Mouse (Mus musculus) forebrain, embryonic 11.5 days (tissue): ENCODE results near the gene Casp3. TPM values are rescaled to one million over a fixed set of nuclear protein-coding genes. Genes with fewer than 3 reads are reported as not detected.
"Not testable (repeated sequence)": the region's sequence is repeated elsewhere in the genome, so short reads cannot be mapped to it uniquely, and the experiment has no call there.

Experiments
- ATAC-seq: fragments of 200-750 bp; cut with Nextera tagmentation; replicated peaks from 2 replicates; pipeline ENCODE4 v1.8.0; 2017; ENCODE audit warnings: moderate TSS enrichment; ENCODE audit not compliant: low FRiP score
- DNase-seq: peaks from one replicate; pipeline ENCODE4 v3.0.0-alpha.2; 2017; ENCODE audit warnings: low spot score
- H3K27ac ChIP-seq: fragments of 300-500 bp; sonication (generic); 2 replicates; pipeline ENCODE4 v1.5.1; 2014; ENCODE audit warnings: low read depth, low read length
- H3K27me3 ChIP-seq: fragments of 300-500 bp; sonication (generic); 2 replicates; pipeline ENCODE4 v1.6.1; 2014; ENCODE audit warnings: mild to moderate bottlenecking, low read length, mixed read lengths; ENCODE audit not compliant: control insufficient read depth, insufficient read depth
- H3K36me3 ChIP-seq: fragments of 300-500 bp; sonication (generic); 2 replicates; pipeline ENCODE4 v1.6.1; 2014; ENCODE audit warnings: mild to moderate bottlenecking, low read length, moderate library complexity, mixed read lengths; ENCODE audit not compliant: control insufficient read depth, insufficient read depth
- H3K4me1 ChIP-seq: fragments of 300-500 bp; sonication (generic); replicated peaks from 2 replicates; pipeline ENCODE4 v1.6.1; 2014; ENCODE audit warnings: low read length, mixed read lengths; ENCODE audit not compliant: control insufficient read depth, insufficient read depth
- H3K4me2 ChIP-seq: fragments of 300-500 bp; sonication (generic); 2 replicates; pipeline ENCODE4 v1.6.1; 2014; ENCODE audit warnings: low read depth, mild to moderate bottlenecking, low read length, moderate library complexity, mixed read lengths; ENCODE audit not compliant: severe bottlenecking
- H3K4me3 ChIP-seq: fragments of 300-500 bp; sonication (generic); 2 replicates; pipeline ENCODE4 v1.5.1; 2014; ENCODE audit warnings: low read depth, low read length
- H3K9ac ChIP-seq: fragments of 300-500 bp; sonication (generic); 2 replicates; pipeline ENCODE4 v1.6.1; 2014; ENCODE audit warnings: low read length
- H3K9me3 ChIP-seq: fragments of 300-500 bp; sonication (generic); 2 replicates; pipeline ENCODE4 v1.6.1; 2016; ENCODE audit warnings: low read length, mixed read lengths; ENCODE audit not compliant: control insufficient read depth
- WGBS: fragments of 180-500 bp; shearing (Covaris S2); extraction: QIAGEN DNeasy Blood & Tissue Kit; methylation state at CpG from one replicate; pipeline ENCODE4 v1.1.7; 2014; 5-methylcytosine and 5-hydroxymethylcytosine counted together
- polyA plus RNA-seq: library from polyadenylated mRNA; unstranded; fragments of >200 nt; fragmentation: Nextera tagmentation; extraction: Ambion mirVana; gene quantifications from 2 replicates; pipeline ENCODE4 v1.2.1, GENCODE M21; 2014

Gene Casp3
- polyA plus RNA-seq, 1 experiment from 2014 or later: 144 TPM

DNA sequence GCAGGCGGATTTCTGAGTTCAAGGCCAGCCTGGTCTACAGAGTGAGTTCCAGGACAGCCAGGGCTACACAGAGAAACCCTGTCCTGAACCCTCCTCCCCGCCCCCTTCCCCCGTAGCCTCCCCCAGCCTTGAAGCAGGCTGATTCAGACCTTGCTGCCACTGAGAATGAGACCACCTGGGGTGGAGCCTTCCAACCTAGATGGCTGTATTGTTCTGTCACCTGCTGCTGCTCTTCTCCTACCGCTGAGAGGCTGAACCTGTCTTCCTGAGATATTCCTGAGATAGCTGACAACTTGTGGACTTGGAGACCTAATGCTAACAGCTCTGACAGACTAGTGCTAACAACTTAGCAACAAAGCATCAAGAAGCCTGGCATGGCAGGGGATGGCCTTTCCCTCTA lies 32.8 kb upstream of the Casp3 start:
- not testable (repeated sequence) for DNase-seq, H3K27me3 ChIP-seq, H3K9me3 ChIP-seq, H3K27ac ChIP-seq, H3K4me3 ChIP-seq, H3K4me1 ChIP-seq, H3K9ac ChIP-seq, H3K4me2 ChIP-seq, ATAC-seq, H3K36me3 ChIP-seq
- WGBS: 53% methylated on average over 4 of the region's 4 CpGs

- H3K4me3 ChIP-seq: no peak overlapping the region
- DNase-seq (no peak), ATAC-seq (no peak)
- H3K27me3 ChIP-seq: no peaks in the 10 kb centered on the region
- no peak overlapping the region for H3K4me2 ChIP-seq
- no peaks in the 10 kb centered on the region for H3K36me3 ChIP-seq
- no peaks in the 10 kb centered on the region for H3K4me1 ChIP-seq
- 88% methylated on average over 3 of the region's 3 CpGs for WGBS
- H3K9ac ChIP-seq: no peak overlapping the region
- H3K27ac ChIP-seq: no peak overlapping the region
- no peaks in the 10 kb centered on the region for H3K9me3 ChIP-seq
Measured at GRCm38 (mm10) chr8:46585576-46585975, 31.5 kb upstream of the Casp3 start.

DNA sequence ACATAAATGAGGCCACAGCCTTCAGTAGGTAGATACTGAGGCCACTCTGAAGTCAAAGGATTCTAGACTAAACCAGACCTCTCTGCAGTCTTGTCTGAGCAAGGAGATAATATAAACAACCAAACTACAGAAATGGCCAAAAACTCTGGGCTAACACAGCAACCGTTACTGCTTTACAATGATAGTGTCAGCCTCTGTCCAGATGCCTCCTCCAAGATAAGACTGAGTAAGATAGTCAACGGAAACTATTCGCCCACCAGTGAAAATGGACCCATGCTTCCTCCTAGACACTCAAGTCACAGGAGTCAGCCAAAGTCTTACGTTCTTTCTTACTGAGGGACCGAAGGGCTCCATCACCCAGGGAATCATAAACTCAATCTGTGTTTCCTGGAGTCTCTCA lies 29.2 kb upstream of the Casp3 start:
- ATAC-seq: no peak
- Histone ChIP-seq H3K27ac (no peak overlapping the region), H3K4me2 (no peak overlapping the region), H3K9ac (no peak overlapping the region), H3K4me3 (no peak overlapping the region), H3K27me3 (no peaks in the 10 kb centered on the region), H3K36me3 (no peaks in the 10 kb centered on the region), H3K4me1 (no peaks in the 10 kb centered on the region), H3K9me3 (no peaks in the 10 kb centered on the region)
- WGBS: 93% methylated on average over 5 of the region's 5 CpGs
- no peak for DNase-seq

DNA sequence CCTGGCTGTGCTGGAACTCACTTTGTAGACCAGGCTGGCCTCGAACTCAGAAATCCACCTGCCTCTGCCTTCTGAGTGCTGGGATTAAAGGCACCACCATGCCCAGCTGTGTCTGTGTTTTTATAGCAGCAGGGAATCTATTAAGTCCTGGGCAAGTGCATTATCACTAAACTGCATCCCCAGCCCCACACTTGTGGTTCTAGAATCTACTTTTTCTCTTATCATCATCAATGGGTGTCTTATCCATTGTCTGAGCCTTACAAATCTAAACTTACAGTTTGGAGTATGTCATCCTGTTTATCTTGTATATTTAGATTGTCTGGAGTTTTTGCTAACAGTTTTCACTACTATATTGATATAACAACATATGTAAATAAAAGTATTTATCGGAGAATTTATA lies 28.4 kb upstream of the Casp3 start:
- Histone ChIP-seq H3K4me1 (no peaks in the 10 kb centered on the region), H3K4me2 (no peak overlapping the region), H3K27me3 (no peaks in the 10 kb centered on the region), H3K4me3 (no peak overlapping the region), H3K9ac (no peak overlapping the region), H3K27ac (no peak overlapping the region), H3K9me3 (no peaks in the 10 kb centered on the region), H3K36me3 (no peaks in the 10 kb centered on the region)
- ATAC-seq (no peak), DNase-seq (no peak)
- 98% methylated on average over 2 of the region's 2 CpGs for WGBS

DNA sequence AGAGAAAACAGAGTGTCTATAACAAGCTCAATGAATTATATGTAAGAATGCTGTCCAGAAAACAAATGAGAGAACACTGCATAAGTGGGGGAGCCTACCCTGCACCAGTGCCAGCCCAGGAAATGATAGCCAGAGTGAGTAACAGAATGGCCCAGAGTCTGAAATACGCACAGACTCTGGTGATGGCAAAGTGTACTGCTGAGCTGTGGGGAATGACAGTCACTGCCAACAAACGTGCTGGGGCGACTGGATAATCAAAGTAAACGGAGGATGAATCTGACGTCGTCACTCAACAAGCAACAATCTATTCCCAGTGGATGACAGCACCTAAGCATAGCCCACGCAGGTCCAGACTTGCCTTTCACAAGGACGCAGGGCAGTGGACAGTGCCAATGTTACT lies 24.0 kb upstream of the Casp3 start:
- H3K27ac ChIP-seq: no peak overlapping the region
- H3K36me3 ChIP-seq: no peaks in the 10 kb centered on the region
- no peak overlapping the region for H3K4me3 ChIP-seq
- WGBS: 86% methylated on average over 8 of the region's 8 CpGs
- H3K9me3 ChIP-seq: no peaks in the 10 kb centered on the region
- ATAC-seq (no peak), DNase-seq (no peak)
- H3K9ac ChIP-seq: no peak overlapping the region
- no peaks in the 10 kb centered on the region for H3K4me1 ChIP-seq
- H3K4me2 ChIP-seq: no peak overlapping the region
- no peaks in the 10 kb centered on the region for H3K27me3 ChIP-seq

DNA sequence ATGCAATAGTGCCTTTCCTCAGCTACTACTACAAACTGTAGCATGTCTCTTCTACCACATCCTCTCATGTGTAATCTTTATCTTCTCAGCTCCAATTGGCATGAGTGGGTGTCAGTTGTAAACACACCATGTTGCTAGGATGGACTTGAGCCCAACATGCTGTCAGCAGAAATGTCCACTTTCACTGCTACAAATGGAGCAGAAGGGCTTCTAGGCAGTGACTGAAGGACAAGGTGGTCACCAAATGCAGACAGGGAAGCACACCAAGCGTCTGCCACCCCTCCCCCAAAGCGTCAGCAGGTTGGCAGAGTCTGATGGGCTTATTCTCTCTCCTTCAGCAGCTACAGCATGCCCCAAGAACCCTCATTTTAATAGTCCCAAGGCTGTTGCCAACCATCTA lies 23.3 kb upstream of the Casp3 start:
- H3K27ac ChIP-seq: no peak overlapping the region
- no peaks in the 10 kb centered on the region for H3K4me1 ChIP-seq
- H3K27me3 ChIP-seq: no peaks in the 10 kb centered on the region
- H3K9ac ChIP-seq: no peak overlapping the region
- no peaks in the 10 kb centered on the region for H3K36me3 ChIP-seq
- DNase-seq (no peak), ATAC-seq (no peak)
- H3K4me2 ChIP-seq: no peak overlapping the region
- no peak overlapping the region for H3K4me3 ChIP-seq
- H3K9me3 ChIP-seq: no peaks in the 10 kb centered on the region
- WGBS: 81% methylated on average over 2 of the region's 2 CpGs

DNA sequence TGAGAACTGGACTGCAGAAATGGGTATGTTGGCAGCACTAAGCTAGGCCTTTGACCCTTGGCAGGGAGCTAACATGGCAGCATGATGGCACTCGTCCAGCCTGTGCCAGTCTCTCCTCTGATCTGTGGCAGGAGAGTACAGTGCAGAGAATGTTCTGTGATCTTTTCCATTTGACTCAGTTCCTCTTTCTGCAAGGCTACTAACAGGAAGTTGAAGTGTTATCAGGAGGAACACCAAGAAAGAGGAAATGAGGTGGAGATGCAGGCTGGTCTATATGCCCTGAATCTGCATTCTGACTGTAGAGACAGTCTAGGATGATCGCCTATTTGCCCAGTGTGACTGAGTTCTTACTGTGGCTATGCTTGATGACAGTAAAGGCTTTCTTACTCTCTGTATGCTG lies 21.5 kb upstream of the Casp3 start:
- no peak for DNase-seq
- H3K36me3 ChIP-seq: no peaks in the 10 kb centered on the region
- no peaks in the 10 kb centered on the region for H3K27me3 ChIP-seq
- no peaks in the 10 kb centered on the region for H3K4me1 ChIP-seq
- ATAC-seq: no peak
- H3K4me3 ChIP-seq: no peak overlapping the region
- WGBS: 91% methylated on average over 2 of the region's 2 CpGs
- H3K27ac ChIP-seq: no peak overlapping the region
- no peak overlapping the region for H3K4me2 ChIP-seq
- no peak overlapping the region for H3K9ac ChIP-seq
- H3K9me3 ChIP-seq: no peaks in the 10 kb centered on the region

GRCm38 (mm10) chr8:46596530-46596929 lies 20.6 kb upstream of the Casp3 start:
- DNase-seq (no peak), ATAC-seq (no peak)
- Histone ChIP-seq H3K9ac (no peak overlapping the region), H3K4me3 (no peak overlapping the region), H3K4me1 (no peaks in the 10 kb centered on the region), H3K36me3 (no peaks in the 10 kb centered on the region), H3K4me2 (no peak overlapping the region), H3K27me3 (no peaks in the 10 kb centered on the region), H3K9me3 (no peaks in the 10 kb centered on the region), H3K27ac (no peak overlapping the region)
- 84% methylated on average over 2 of the region's 2 CpGs for WGBS

GRCm38 (mm10) chr8:46597411-46597810 lies 19.7 kb upstream of the Casp3 start:
- no peak overlapping the region for H3K27ac ChIP-seq
- no peak overlapping the region for H3K4me2 ChIP-seq
- no peak overlapping the region for H3K4me3 ChIP-seq
- DNase-seq: no peak
- H3K4me1 ChIP-seq: no peaks in the 10 kb centered on the region
- H3K27me3 ChIP-seq: no peaks in the 10 kb centered on the region
- H3K9ac ChIP-seq: no peak overlapping the region
- no peaks in the 10 kb centered on the region for H3K9me3 ChIP-seq
- 82% methylated on average over 2 of the region's 2 CpGs for WGBS
- no peaks in the 10 kb centered on the region for H3K36me3 ChIP-seq
- ATAC-seq: no peak
